Mouse (Mus musculus): ENCODE measurements at regions not wholly inside any gene's neighbourhood (a gene's known extent, or its start where the extent isn't known, plus 50 kb on each side); places are given as distances from the start of the nearest gene placed in this dataset.

- no peak for TF ChIP-seq POLR2A (IDR thresholded peaks at IDR 0.05; ENCODE audit: borderline replicate concordance, extremely low read depth, low read depth, low read length)
- TF ChIP-seq CTCF (IDR thresholded peaks at IDR 0.05; ENCODE audit: insufficient read depth, low read length) = no peak
Measured at GRCm38 (mm10) chr4:124002105-124002504, 84.3 kb upstream of the 4930535I16Rik start.

Data from lung, adult 2 months (tissue).